9 mouse cellular contexts compared by ENCODE assay signal in genomic region chr2:73049001-73049684, GRCm38 (mm10).
A peak's percentile ranks its signal among the peaks of the same experiment; 100 is the strongest.
DNase-seq lines count a peak whose midpoint lies in the region; ATAC-seq and TF ChIP-seq lines count a peak whose summit lies in the region.
"Had no signal": no experiment of that assay in that cellular context is flagged by ENCODE, and none has a peak within 500 bp of the region (broad histone marks: within the 10 kb centered on the region; RNA-seq: fewer than 3 reads in every experiment).

No protein-coding gene starts in this region.

- H3K4me2 ChIP-seq in embryonic facial prominence, embryonic 11.5 days (ENCODE audit: low read depth, low read length) = no peak overlapping the region
- H3K4me2 ChIP-seq in limb, embryonic 14.5 days (replicated peaks; ENCODE audit: low read depth, low read length, severe bottlenecking) = no peak overlapping the region; the same call in 1 of the 2 replicates
- H3K4me2 ChIP-seq: liver, embryonic 13.5 days had no signal

- no peak for ATAC-seq in embryonic facial prominence, embryonic 11.5 days (replicated peaks; ENCODE audit: insufficient number of reproducible peaks, low FRiP score, low TSS enrichment, low read depth)
- no peak for ATAC-seq in limb, embryonic 14.5 days (ENCODE audit: low FRiP score, low read depth)

- no peak overlapping the region for H3K4me3 ChIP-seq in embryonic facial prominence, embryonic 11.5 days (ENCODE audit: low read depth, low read length)
- no peak overlapping the region for H3K4me3 ChIP-seq in limb, embryonic 14.5 days (replicated peaks; ENCODE audit: low read length)
- H3K4me3 ChIP-seq: liver, embryonic 13.5 days had no signal

- no peaks in the 10 kb centered on the region for H3K27me3 ChIP-seq in embryonic facial prominence, embryonic 11.5 days (ENCODE audit: control insufficient read depth, insufficient read depth, low read length)
- H3K27me3 ChIP-seq in limb, embryonic 14.5 days (ENCODE audit: control insufficient read depth, insufficient read depth, low read length) = no peaks in the 10 kb centered on the region

- peak; percentile 34 for DNase-seq in ovary, postnatal 36 days (ENCODE audit: low spot score)
- DNase-seq in ovary, postnatal 10 days (ENCODE audit: low spot score) = no peak
- DNase-seq in embryonic facial prominence, embryonic 11.5 days (ENCODE audit: low spot score) = peak; percentile 52
- DNase-seq in limb, embryonic 14.5 days (ENCODE audit: low spot score) = peak; percentile 35
- no peak for DNase-seq in liver
- DNase-seq in frontal cortex, adult 2 months (ENCODE audit: extremely low spot score in 1 of 2, low spot score in 1 of 2) = no peak
- no peak for DNase-seq in thymus, postnatal 25 days
- DNase-seq: kidney, postnatal 25 days; liver, embryonic 13.5 days had no signal

- no peak for TF ChIP-seq POLR2A in limb, embryonic 14.5 days (IDR thresholded peaks at IDR 0.05; ENCODE audit: borderline replicate concordance, extremely low read depth, insufficient read depth, insufficient read length)

- 57% methylated on average over 6 of the region's 6 CpGs for WGBS in embryonic facial prominence, embryonic 11.5 days
- WGBS in limb, embryonic 14.5 days = 53% methylated on average over 6 of the region's 6 CpGs

- no peaks in the 10 kb centered on the region; the same call in 1 of the 2 replicates for H3K4me1 ChIP-seq in embryonic facial prominence, embryonic 11.5 days (ENCODE audit: control insufficient read depth, insufficient read depth, low read length)
- peaks cover 32% of the 10 kb centered on the region for H3K4me1 ChIP-seq in limb, embryonic 14.5 days (ENCODE audit: control insufficient read depth, insufficient read depth, low read length)

- H3K36me3 ChIP-seq in embryonic facial prominence, embryonic 11.5 days (replicated peaks; ENCODE audit: control insufficient read depth, insufficient read depth, low read depth, low read length) = no peaks in the 10 kb centered on the region
- H3K36me3 ChIP-seq in limb, embryonic 14.5 days (ENCODE audit: control insufficient read depth, insufficient read depth, low read length) = no peaks in the 10 kb centered on the region
- H3K36me3 ChIP-seq: liver, embryonic 13.5 days had no signal

- no peak overlapping the region for H3K9ac ChIP-seq in embryonic facial prominence, embryonic 11.5 days (replicated peaks; ENCODE audit: low read length)
- no peak overlapping the region for H3K9ac ChIP-seq in limb, embryonic 14.5 days (ENCODE audit: low read depth, low read length, severe bottlenecking)
- H3K9ac ChIP-seq: liver, embryonic 13.5 days had no signal

- H3K9me3 ChIP-seq in embryonic facial prominence, embryonic 11.5 days (replicated peaks; ENCODE audit: control insufficient read depth, low read length) = no peaks in the 10 kb centered on the region
- H3K9me3 ChIP-seq in limb, embryonic 14.5 days (ENCODE audit: control insufficient read depth, low read length) = no peaks in the 10 kb centered on the region
- H3K9me3 ChIP-seq: liver, embryonic 13.5 days had no signal

- 0 out of 2 replicates have a peak overlapping the region, but pooled peaks have one; percentile 16 for H3K27ac ChIP-seq in embryonic facial prominence, embryonic 11.5 days (replicated peaks; ENCODE audit: low read depth, low read length)
- H3K27ac ChIP-seq in limb, embryonic 14.5 days (replicated peaks; ENCODE audit: low read depth, low read length) = no peak overlapping the region; the same call in 1 of the 2 replicates
- H3K27ac ChIP-seq: liver, embryonic 13.5 days had no signal

Comparison
In these comparisons a context has a peak if more than half of its experiments do, and no peak if none do; other contexts are left out.
1. DNase-seq: peak in ovary, postnatal 36 days (single experiment), embryonic facial prominence, embryonic 11.5 days (single experiment) and limb, embryonic 14.5 days (single experiment); none in ovary, postnatal 10 days (single experiment), liver (single experiment), frontal cortex, adult 2 months (0 of 2) and thymus, postnatal 25 days (single experiment).